Mouse (Mus musculus) neural tube, embryonic 14.5 days (tissue): Measurements from ENCODE around the gene Necap1. TPM values are rescaled to one million over a fixed set of nuclear protein-coding genes. Genes with fewer than 3 reads are reported as not detected.

ENCODE experiments used
- ATAC-seq: fragments of 200-750 bp; cut with Nextera tagmentation; 2 replicates; pipeline ENCODE4 v1.8.0; 2017; ENCODE audit warnings: low read depth, mild to moderate bottlenecking, moderate TSS enrichment, moderate library complexity
- H3K27ac ChIP-seq: fragments of 300-500 bp; sonication (generic); 2 replicates; pipeline ENCODE4 v1.5.1; 2014; ENCODE audit warnings: low read depth, mild to moderate bottlenecking, control low read depth, low read length, moderate library complexity, mixed read lengths
- H3K27me3 ChIP-seq: fragments of 300-500 bp; sonication (generic); 2 replicates; pipeline ENCODE4 v1.6.1; 2014; ENCODE audit warnings: low read length; ENCODE audit not compliant: control insufficient read depth, insufficient read depth
- H3K36me3 ChIP-seq: fragments of 300-500 bp; sonication (generic); 2 replicates; pipeline ENCODE4 v1.6.1; 2014; ENCODE audit warnings: low read length, mixed read lengths; ENCODE audit not compliant: control insufficient read depth, insufficient read depth
- H3K4me1 ChIP-seq: fragments of 300-500 bp; sonication (generic); 2 replicates; pipeline ENCODE4 v1.6.1; 2014; ENCODE audit warnings: low read length; ENCODE audit not compliant: control insufficient read depth, insufficient read depth
- H3K4me2 ChIP-seq: fragments of 300-500 bp; sonication (generic); 2 replicates; pipeline ENCODE4 v1.6.1; 2014; ENCODE audit warnings: mild to moderate bottlenecking, low read depth, low read length, control low read depth
- H3K4me3 ChIP-seq: fragments of 300-500 bp; sonication (generic); 2 replicates; pipeline ENCODE4 v1.5.1; 2014; ENCODE audit warnings: low read depth, low read length, control low read depth, mixed read lengths
- H3K9ac ChIP-seq: fragments of 300-500 bp; sonication (generic); replicated peaks from 2 replicates; pipeline ENCODE4 v1.6.1; 2014; ENCODE audit warnings: low read depth, mild to moderate bottlenecking, control low read depth, low read length, mixed read lengths
- H3K9me3 ChIP-seq: fragments of 300-500 bp; sonication (generic); 2 replicates; pipeline ENCODE4 v1.6.1; 2016; ENCODE audit warnings: low read length; ENCODE audit not compliant: control insufficient read depth
- WGBS: fragments of 180-500 bp; shearing (Covaris S2); extraction: QIAGEN DNeasy Blood & Tissue Kit; methylation state at CpG from one replicate; pipeline ENCODE4 v1.1.7; 2014; 5-methylcytosine and 5-hydroxymethylcytosine counted together
- polyA plus RNA-seq: library from polyadenylated mRNA; unstranded; fragments of >200 nt; fragmentation: Nextera tagmentation; extraction: Ambion mirVana; gene quantifications from 2 replicates; pipeline ENCODE4 v1.2.1, GENCODE M21; 2014

Necap1 gene
- polyA plus RNA-seq, 1 experiment from 2014 or later: 177 TPM

- 78% methylated on average over 2 of the region's 2 CpGs for WGBS
- H3K4me3 ChIP-seq: no peak overlapping the region
- no peak overlapping the region for H3K4me2 ChIP-seq
- no peaks in the 10 kb centered on the region for H3K36me3 ChIP-seq
- no peaks in the 10 kb centered on the region for H3K27me3 ChIP-seq
- no peak overlapping the region for H3K9ac ChIP-seq
- no peak for ATAC-seq
- no peaks in the 10 kb centered on the region for H3K9me3 ChIP-seq
- no peak overlapping the region for H3K27ac ChIP-seq
- no peaks in the 10 kb centered on the region for H3K4me1 ChIP-seq
These were observed 21.6 kb upstream of the Necap1 start for GRCm38 (mm10) chr6:122852696-122853095.

- Histone ChIP-seq H3K36me3 (no peaks in the 10 kb centered on the region), H3K27ac (no peak overlapping the region), H3K4me2 (no peak overlapping the region), H3K4me1 (no peaks in the 10 kb centered on the region), H3K4me3 (no peak overlapping the region), H3K27me3 (no peaks in the 10 kb centered on the region), H3K9me3 (no peaks in the 10 kb centered on the region), H3K9ac (no peak overlapping the region)
- WGBS: 85% methylated on average over 12 of the region's 12 CpGs
- ATAC-seq: no peak
These were observed 19.7 kb upstream of the Necap1 start for GRCm38 (mm10) chr6:122854552-122854951.

GRCm38 (mm10) chr6:122855955-122856354, 18.3 kb upstream of the Necap1 start, which contains the start of gene C3ar1:
Gene C3ar1, minus strand, starts transcription at chr6:122856161.
- 82% methylated on average over 7 of the region's 7 CpGs for WGBS
- no peak within 1 kb of the TSS for H3K9ac ChIP-seq
- no peak within 1 kb of the TSS for H3K4me3 ChIP-seq
- no peaks in the 10 kb centered on the region for H3K4me1 ChIP-seq
- no peaks in the 10 kb centered on the region for H3K36me3 ChIP-seq
- no peak within 1 kb of the TSS for H3K4me2 ChIP-seq
- no peaks in the 10 kb centered on the region for H3K9me3 ChIP-seq
- H3K27me3 ChIP-seq: no peaks in the 10 kb centered on the region
- no peak within 1 kb of the TSS for H3K27ac ChIP-seq
- no peak for ATAC-seq

DNA sequence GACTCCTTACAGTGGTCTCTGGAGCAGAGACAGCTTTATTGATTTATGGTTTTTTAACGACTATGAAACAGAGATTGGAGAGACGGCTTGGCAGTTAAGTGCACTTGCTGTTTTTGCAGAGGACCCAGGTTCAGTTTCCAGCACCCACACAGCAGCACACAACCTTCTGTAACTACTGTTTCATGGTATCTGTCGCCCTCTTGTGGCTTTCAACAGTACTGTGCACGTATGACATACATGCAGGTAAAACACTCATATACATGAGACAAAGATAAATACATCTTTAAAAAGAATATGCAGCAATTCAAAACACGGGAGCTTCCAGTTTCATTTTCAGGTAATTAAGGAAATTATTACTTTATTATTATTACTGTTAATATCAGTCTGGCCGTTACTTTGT, 11.8 kb upstream of the Necap1 start:
- no peak for ATAC-seq
- Histone ChIP-seq H3K4me2 (no peak overlapping the region), H3K27ac (no peak overlapping the region), H3K4me1 (no peaks in the 10 kb centered on the region), H3K36me3 (no peaks in the 10 kb centered on the region), H3K4me3 (no peak overlapping the region), H3K27me3 (no peaks in the 10 kb centered on the region), H3K9ac (no peak overlapping the region), H3K9me3 (peaks cover 6% of the 10 kb centered on the region; the same call in 1 of the 2 replicates)
- 82% methylated on average over 6 of the region's 6 CpGs for WGBS

DNA sequence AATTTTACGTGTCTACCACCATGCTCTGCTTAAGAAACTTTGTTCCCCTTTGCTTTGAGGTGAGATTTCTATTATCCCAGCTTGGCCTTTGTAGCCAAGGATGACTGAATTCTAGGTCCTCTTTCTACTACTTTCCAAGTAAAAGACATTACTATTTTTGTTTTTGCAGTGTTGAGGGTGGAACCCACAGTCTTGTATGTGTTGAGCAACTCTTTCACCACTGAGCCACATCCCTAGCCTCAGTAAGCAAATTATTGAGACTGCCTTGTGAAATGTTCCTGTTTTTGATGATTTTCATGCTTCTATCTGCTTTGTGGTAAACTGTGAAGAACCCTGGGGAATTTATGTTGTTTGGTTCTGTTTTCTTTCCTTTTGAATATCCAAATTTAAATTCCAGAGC, 11.4 kb upstream of the Necap1 start:
- Histone ChIP-seq H3K4me3 (no peak overlapping the region), H3K27ac (no peak overlapping the region), H3K4me2 (no peak overlapping the region), H3K36me3 (no peaks in the 10 kb centered on the region), H3K4me1 (no peaks in the 10 kb centered on the region), H3K9ac (no peak overlapping the region), H3K27me3 (no peaks in the 10 kb centered on the region), H3K9me3 (peaks cover 6% of the 10 kb centered on the region; the same call in 1 of the 2 replicates)
- 93% methylated on average over 1 of the region's 1 CpGs for WGBS
- no peak for ATAC-seq

GRCm38 (mm10) chr6:122867914-122868313, 6.4 kb upstream of the Necap1 start:
- no peak overlapping the region for H3K4me3 ChIP-seq
- no peaks in the 10 kb centered on the region for H3K4me1 ChIP-seq
- no peaks in the 10 kb centered on the region for H3K36me3 ChIP-seq
- no peak overlapping the region for H3K9ac ChIP-seq
- no peaks in the 10 kb centered on the region for H3K27me3 ChIP-seq
- no peaks in the 10 kb centered on the region for H3K9me3 ChIP-seq
- no peak for ATAC-seq
- H3K4me2 ChIP-seq: no peak overlapping the region
- H3K27ac ChIP-seq: no peak overlapping the region
- 70% methylated on average over 4 of the region's 4 CpGs for WGBS

DNA sequence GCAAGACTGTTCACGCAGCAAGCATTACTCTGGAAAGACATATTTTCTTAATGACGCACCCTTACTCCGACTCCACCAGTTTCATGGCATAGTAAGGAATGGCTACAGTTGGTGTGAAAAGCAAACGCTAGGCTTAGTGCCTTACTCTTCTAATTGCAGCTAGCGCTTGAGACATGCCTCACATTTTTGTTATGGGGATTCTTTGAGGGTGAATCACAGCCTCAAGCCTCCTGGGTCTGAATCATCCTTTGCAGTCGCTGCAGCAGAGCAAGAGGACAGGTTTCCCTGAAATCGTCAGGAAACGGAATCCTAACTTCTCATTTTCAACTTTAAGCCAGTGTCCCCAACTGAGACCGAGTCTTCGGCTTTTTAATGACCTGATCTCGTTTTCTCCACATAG, 4.4 kb upstream of the Necap1 start:
- no peaks in the 10 kb centered on the region for H3K9me3 ChIP-seq
- H3K9ac ChIP-seq: no peak overlapping the region
- no peak overlapping the region for H3K4me3 ChIP-seq
- no peaks in the 10 kb centered on the region for H3K36me3 ChIP-seq
- H3K27ac ChIP-seq: no peak overlapping the region
- no peaks in the 10 kb centered on the region for H3K4me1 ChIP-seq
- no peak for ATAC-seq
- no peaks in the 10 kb centered on the region for H3K27me3 ChIP-seq
- WGBS: 88% methylated on average over 11 of the region's 11 CpGs
- no peak overlapping the region for H3K4me2 ChIP-seq

DNA sequence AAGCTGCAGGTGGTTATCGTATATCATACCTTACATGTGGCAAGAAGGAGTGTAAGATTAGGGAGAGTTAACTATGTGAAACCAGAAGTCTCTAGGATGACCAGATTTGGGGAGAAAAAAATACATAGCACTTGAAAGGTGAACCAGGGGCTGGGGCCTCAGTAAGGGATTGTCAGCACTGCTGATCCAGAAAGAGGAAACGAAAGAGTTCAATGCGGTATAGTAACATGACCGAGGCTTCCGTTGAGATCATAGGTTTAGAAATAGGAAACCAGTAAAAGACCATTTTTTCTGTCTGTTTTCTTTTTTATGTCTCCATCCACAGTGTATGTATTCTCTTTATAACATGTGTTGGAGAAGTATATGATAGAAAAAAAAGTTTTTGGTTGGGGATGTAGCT, 1.5 kb upstream of the Necap1 start:
- ATAC-seq: no peak
- Histone ChIP-seq H3K4me2 (no peak overlapping the region), H3K9me3 (no peaks in the 10 kb centered on the region), H3K27me3 (no peaks in the 10 kb centered on the region), H3K36me3 (no peaks in the 10 kb centered on the region), H3K9ac (no peak overlapping the region), H3K27ac (no peak overlapping the region), H3K4me1 (peaks cover 8% of the 10 kb centered on the region), H3K4me3 (no peak overlapping the region)
- 99% methylated on average over 5 of the region's 5 CpGs for WGBS

DNA sequence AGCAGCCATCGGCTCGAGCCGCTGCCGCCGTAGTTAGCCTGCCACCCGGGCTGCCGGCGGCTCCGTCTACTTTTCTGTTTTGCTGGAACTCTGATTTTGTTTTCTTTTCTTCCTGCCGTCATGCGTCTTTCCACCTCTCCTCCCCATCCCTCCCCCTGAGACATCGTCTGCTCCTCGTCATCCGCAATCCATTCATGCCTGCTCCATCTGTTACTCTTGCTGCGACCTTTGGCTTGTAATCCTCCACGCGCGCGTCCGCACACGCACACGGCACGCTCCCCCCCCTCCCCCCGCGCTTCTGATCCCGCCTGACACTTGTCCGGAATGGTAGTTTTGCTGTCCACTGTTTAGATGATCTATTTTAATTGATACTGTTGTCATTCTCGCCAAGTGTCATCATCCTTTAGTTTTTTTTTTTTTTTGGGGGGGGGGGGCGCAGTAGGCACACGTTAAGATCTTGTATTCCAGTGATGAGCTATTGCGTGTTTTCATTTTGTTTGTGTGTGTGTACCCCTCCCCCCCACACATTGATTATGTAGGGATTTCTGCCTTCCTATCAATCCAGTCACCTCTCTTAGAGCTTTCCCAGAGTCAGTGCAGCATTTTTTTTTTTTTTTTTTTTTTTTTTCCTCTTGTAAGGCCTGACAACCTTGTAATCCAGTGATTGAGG, 581 bp downstream of the Necap1 start:
- H3K36me3 ChIP-seq: no peaks in the 10 kb centered on the region
- peak overlapping the region; percentile 78 for H3K4me3 ChIP-seq
- H3K4me2 ChIP-seq: peak overlapping the region; percentile 62
- H3K9me3 ChIP-seq: no peaks in the 10 kb centered on the region
- H3K27ac ChIP-seq: peak overlapping the region; percentile 92
- under 1% methylated on average over 28 of the region's 31 CpGs for WGBS
- ATAC-seq: peak; percentile 81
- H3K4me1 ChIP-seq: peaks cover 8% of the 10 kb centered on the region
- H3K27me3 ChIP-seq: no peaks in the 10 kb centered on the region
- H3K9ac ChIP-seq: peak overlapping the region; percentile 84
